Comparison of ENCODE assay signal across 15 mouse cellular contexts in the genomic region with DNA sequence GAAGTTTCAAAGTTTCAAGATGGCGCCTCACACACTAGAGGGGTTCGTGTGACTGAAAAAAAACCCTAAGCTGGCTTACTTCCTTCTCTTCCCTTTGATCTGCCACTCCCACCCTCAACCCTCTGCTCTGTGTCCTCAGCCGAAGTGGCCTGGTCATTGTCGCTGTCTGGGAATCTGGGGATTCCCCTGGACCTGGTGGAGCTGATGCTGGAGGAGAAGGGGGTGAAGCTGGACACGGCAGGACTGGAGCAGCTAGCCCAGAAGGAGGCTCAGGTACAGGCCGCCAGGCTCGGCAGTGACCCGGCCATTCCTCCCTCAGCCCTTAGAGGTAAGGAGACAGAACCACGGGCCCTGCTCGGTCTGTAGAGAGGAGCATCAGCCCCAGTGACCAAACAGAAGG. TPM values are rescaled to one million over a fixed set of nuclear protein-coding genes. Genes with fewer than 3 reads are reported as not detected.
DNase-seq lines count a peak whose midpoint lies in the region; ATAC-seq lines count a peak whose summit lies in the region.
"Had no signal": no experiment of that assay in that cellular context is flagged by ENCODE, and none has a peak within 500 bp of the region (broad histone marks: within the 10 kb centered on the region; RNA-seq: fewer than 3 reads in every experiment).

No protein-coding gene starts in this region.

- WGBS in heart, embryonic 13.5 days, result 72% methylated on average over 10 of the region's 10 CpGs
- WGBS in forebrain, embryonic 10.5 days, result 88% methylated on average over 10 of the region's 10 CpGs

- no peaks in the 10 kb centered on the region for H3K27me3 ChIP-seq in heart, embryonic 13.5 days (replicated peaks)
- H3K27me3 ChIP-seq in forebrain, embryonic 10.5 days (ENCODE audit: poor library complexity, severe bottlenecking), result no peaks in the 10 kb centered on the region
- H3K27me3 ChIP-seq: CH12.LX; heart, embryonic 12.5 days; hindbrain, embryonic 13.5 days; intestine, embryonic 15.5 days; Patski had no signal

- H3K4me2 ChIP-seq in heart, embryonic 13.5 days, result no peak overlapping the region
- H3K4me2 ChIP-seq: heart, embryonic 12.5 days; hindbrain, embryonic 13.5 days; intestine, embryonic 15.5 days had no signal

- 0 out of 2 replicates have a peak overlapping the region, but pooled peaks have one; percentile 7 for H3K9ac ChIP-seq in heart, embryonic 13.5 days
- H3K9ac ChIP-seq: forebrain, postnatal 0 days; heart, embryonic 12.5 days; intestine, embryonic 15.5 days had no signal

- H3K4me3 ChIP-seq in heart, embryonic 13.5 days, result no peak overlapping the region
- no peak overlapping the region for H3K4me3 ChIP-seq in forebrain, embryonic 10.5 days
- H3K4me3 ChIP-seq: gastrocnemius, adult 2 months; heart, embryonic 12.5 days; hindbrain, embryonic 13.5 days; intestine, embryonic 15.5 days had no signal

- peak; percentile 28 for DNase-seq in cerebellum, adult 8-10 months
- DNase-seq in cerebellum, postnatal 14 days, result no peak
- DNase-seq in heart, adult 9 months (ENCODE audit: low spot score in 2 of 2), result no peak
- DNase-seq in thymus, postnatal 14 days, result peak; percentile 3
- DNase-seq in thymus, postnatal 10 days (ENCODE audit: low spot score in 2 of 2), result no peak
- no peak for DNase-seq in forebrain, embryonic 10.5 days (ENCODE audit: extremely low spot score, low spot score)
- DNase-seq in testis, postnatal 10 days (ENCODE audit: low spot score), result no peak

- H3K4me1 ChIP-seq in heart, embryonic 13.5 days, result peaks cover 13% of the 10 kb centered on the region
- 0 out of 2 replicates have a peak, but pooled peaks cover 4% of the 10 kb centered on the region for H3K4me1 ChIP-seq in forebrain, embryonic 10.5 days

- H3K36me3 ChIP-seq in heart, embryonic 13.5 days, result peaks cover 50% of the 10 kb centered on the region
- peaks cover 73% of the 10 kb centered on the region for H3K36me3 ChIP-seq in forebrain, embryonic 10.5 days (replicated peaks)

- ATAC-seq in heart, embryonic 13.5 days (ENCODE audit: extremely low read depth, insufficient number of reproducible peaks, low FRiP score, low TSS enrichment), result no peak

- no peak overlapping the region for H3K27ac ChIP-seq in heart, embryonic 13.5 days (replicated peaks)
- H3K27ac ChIP-seq in forebrain, embryonic 10.5 days, result no peak overlapping the region
- H3K27ac ChIP-seq: gastrocnemius, adult 2 months; hindbrain, embryonic 13.5 days; intestine, embryonic 15.5 days had no signal

- no peaks in the 10 kb centered on the region for H3K9me3 ChIP-seq in heart, embryonic 13.5 days
- no peaks in the 10 kb centered on the region for H3K9me3 ChIP-seq in forebrain, embryonic 10.5 days
- H3K9me3 ChIP-seq: heart, embryonic 12.5 days; hindbrain, embryonic 13.5 days; intestine, embryonic 15.5 days had no signal

RNA-seq across cellular contexts. Expression of a gene that starts 7.4 kb away (rescaled TPM):
- 0.15 and 0.27 TPM in 2 replicates for polyA plus RNA-seq in heart, embryonic 13.5 days (2015; fragmentation: Nextera tagmentation; extraction: Ambion mirVana)
- polyA plus RNA-seq in forebrain, embryonic 10.5 days (2016; fragmentation: Nextera tagmentation; extraction: Ambion mirVana), result 1.1 and 1.3 TPM in 2 replicates
- polyA plus RNA-seq: Patski had no signal

RNA-seq across cellular contexts. Expression of a gene that starts 9.2 kb away (rescaled TPM):
- 19.8 and 22.3 TPM in 2 replicates for polyA plus RNA-seq in heart, embryonic 13.5 days (2015; fragmentation: Nextera tagmentation; extraction: Ambion mirVana)
- polyA plus RNA-seq in forebrain, embryonic 10.5 days (2016; fragmentation: Nextera tagmentation; extraction: Ambion mirVana), result 33.9 and 35.1 TPM in 2 replicates

RNA-seq across cellular contexts. Expression of a gene that starts 33.7 kb away (rescaled TPM):
- 1.4 and 1.6 TPM in 2 replicates for polyA plus RNA-seq in heart, embryonic 13.5 days (2015; fragmentation: Nextera tagmentation; extraction: Ambion mirVana)
- 4.8 and 6.3 TPM in 2 replicates for polyA plus RNA-seq in forebrain, embryonic 10.5 days (2016; fragmentation: Nextera tagmentation; extraction: Ambion mirVana)

RNA-seq across cellular contexts. Expression of a gene that starts 39.7 kb away (rescaled TPM):
- 2.7 TPM in 2 replicates for polyA plus RNA-seq in heart, embryonic 13.5 days (2015; fragmentation: Nextera tagmentation; extraction: Ambion mirVana)
- polyA plus RNA-seq in forebrain, embryonic 10.5 days (2016; fragmentation: Nextera tagmentation; extraction: Ambion mirVana), result 6.6 and 6.9 TPM in 2 replicates

RNA-seq across cellular contexts. Expression of a gene that starts 40.6 kb away (rescaled TPM):
- 0.98 and 1.1 TPM in 2 replicates for polyA plus RNA-seq in heart, embryonic 13.5 days (2015; fragmentation: Nextera tagmentation; extraction: Ambion mirVana)
- polyA plus RNA-seq in forebrain, embryonic 10.5 days (2016; fragmentation: Nextera tagmentation; extraction: Ambion mirVana), result 0.48 and 0.50 TPM in 2 replicates

Comparison
In these comparisons a context has a peak if more than half of its experiments do, and no peak if none do; other contexts are left out.
1. DNase-seq: peak in cerebellum, adult 8-10 months (single experiment) and thymus, postnatal 14 days (single experiment); none in cerebellum, postnatal 14 days (0 of 2), heart, adult 9 months (0 of 2), thymus, postnatal 10 days (0 of 2), forebrain, embryonic 10.5 days (single experiment) and testis, postnatal 10 days (single experiment).